Mouse (Mus musculus) limb, embryonic 15.5 days (tissue): Measurements from ENCODE around the gene Dmrtc1c2. TPM values are rescaled to one million over a fixed set of nuclear protein-coding genes. Genes with fewer than 3 reads are reported as not detected.
"Not testable (repeated sequence)": the region's sequence is repeated elsewhere in the genome, so short reads cannot be mapped to it uniquely, and the experiment has no call there.

Source experiments
- ATAC-seq: fragments of 200-750 bp; cut with Nextera tagmentation; 2 replicates; pipeline ENCODE4 v1.8.0; 2017; ENCODE audit warnings: low read depth, moderate TSS enrichment; ENCODE audit not compliant: insufficient number of reproducible peaks, low FRiP score, low TSS enrichment
- H3K27ac ChIP-seq: fragments of 300-500 bp; sonication (generic); 2 replicates; pipeline ENCODE4 v1.5.1; 2015; ENCODE audit warnings: moderate library complexity, mild to moderate bottlenecking, inconsistent platforms
- H3K27me3 ChIP-seq: fragments of 300-500 bp; sonication (generic); 2 replicates; pipeline ENCODE4 v1.6.1; 2015; ENCODE audit warnings: inconsistent platforms
- H3K36me3 ChIP-seq: fragments of 300-500 bp; sonication (generic); 2 replicates; pipeline ENCODE4 v1.6.1; 2015; ENCODE audit warnings: inconsistent platforms
- H3K4me1 ChIP-seq: fragments of 300-500 bp; sonication (generic); 2 replicates; pipeline ENCODE4 v1.6.1; 2015; ENCODE audit warnings: inconsistent platforms
- H3K4me2 ChIP-seq: fragments of 300-500 bp; sonication (generic); 2 replicates; pipeline ENCODE4 v1.6.1; 2015; ENCODE audit warnings: mild to moderate bottlenecking, inconsistent platforms
- H3K4me3 ChIP-seq: fragments of 300-500 bp; sonication (generic); 2 replicates; pipeline ENCODE4 v1.5.1; 2015; ENCODE audit warnings: mild to moderate bottlenecking, inconsistent platforms
- H3K9ac ChIP-seq: fragments of 300-500 bp; sonication (generic); 2 replicates; pipeline ENCODE4 v1.6.1; 2015; ENCODE audit warnings: inconsistent platforms
- H3K9me3 ChIP-seq: fragments of 300-500 bp; sonication (generic); 2 replicates; pipeline ENCODE4 v1.6.1; 2016; ENCODE audit warnings: inconsistent platforms
- WGBS: fragments of 180-500 bp; shearing (Covaris S2); methylation state at CpG from one replicate; pipeline ENCODE4 v1.1.7; 2015; 5-methylcytosine and 5-hydroxymethylcytosine counted together
- polyA plus RNA-seq: library from polyadenylated mRNA; unstranded; fragments of >200 nt; fragmentation: Nextera tagmentation; extraction: Ambion mirVana; gene quantifications from 2 replicates; pipeline ENCODE4 v1.2.1, GENCODE M21; 2015

Gene Dmrtc1c2
- not detected in 2 replicates for polyA plus RNA-seq

- ATAC-seq, H3K4me3 ChIP-seq, H3K27me3 ChIP-seq, H3K27ac ChIP-seq, H3K36me3 ChIP-seq, H3K4me2 ChIP-seq, H3K9ac ChIP-seq, H3K4me1 ChIP-seq, H3K9me3 ChIP-seq: not testable (repeated sequence)
- WGBS: 78% methylated on average over 5 of the region's 13 CpGs
These were observed at the start of gene Dmrtc1c2 for GRCm38 (mm10) chrX:102854516-102854915. Dmrtc1c2 (minus strand) TSS chrX:102854616.

- H3K27me3 ChIP-seq: no peaks in the 10 kb centered on the region
- H3K4me3 ChIP-seq: no peak within 1 kb of the TSS
- no peaks in the 10 kb centered on the region for H3K4me1 ChIP-seq
- no peak within 1 kb of the TSS for H3K9ac ChIP-seq
- WGBS: 89% methylated on average over 6 of the region's 6 CpGs
- ATAC-seq: no peak
- no peak within 1 kb of the TSS for H3K27ac ChIP-seq
- H3K36me3 ChIP-seq: no peaks in the 10 kb centered on the region
- H3K9me3 ChIP-seq: no peaks in the 10 kb centered on the region
- no peak within 1 kb of the TSS for H3K4me2 ChIP-seq
These were observed 13.5 kb upstream of the Dmrtc1c2 start, which contains the start of gene 1700031F05Rik for GRCm38 (mm10) chrX:102867871-102868270. 1700031F05Rik (minus strand) TSS chrX:102867971.

- no peak for ATAC-seq
- H3K4me3 ChIP-seq: no peak overlapping the region
- H3K27me3 ChIP-seq: no peaks in the 10 kb centered on the region
- H3K36me3 ChIP-seq: no peaks in the 10 kb centered on the region
- no peaks in the 10 kb centered on the region for H3K9me3 ChIP-seq
- no peak overlapping the region for H3K27ac ChIP-seq
- 70% methylated on average over 4 of the region's 4 CpGs for WGBS
- no peak overlapping the region for H3K4me2 ChIP-seq
- no peaks in the 10 kb centered on the region for H3K4me1 ChIP-seq
- H3K9ac ChIP-seq: no peak overlapping the region
These were observed 42.1 kb downstream of the Dmrtc1c2 start for GRCm38 (mm10) chrX:102812311-102812710.

- H3K4me1 ChIP-seq, H3K27me3 ChIP-seq, ATAC-seq, H3K9ac ChIP-seq, H3K36me3 ChIP-seq, H3K9me3 ChIP-seq, H3K4me3 ChIP-seq, H3K4me2 ChIP-seq, H3K27ac ChIP-seq: not testable (repeated sequence)
- WGBS: 93% methylated on average over 3 of the region's 14 CpGs
These were observed 51.8 kb downstream of the Dmrtc1c2 start, which contains the start of gene Dmrtc1c1 for GRCm38 (mm10) chrX:102802663-102803062. Dmrtc1c1 (plus strand) TSS chrX:102802963.

Other genes with a start within 250 kb of the Dmrtc1c2 start
- 8.5 and 9.4 TPM in 2 replicates for gene Phka1, start 210.4 kb downstream of the Dmrtc1c2 start, polyA plus RNA-seq
- gene Gm3880, start 167.6 kb downstream of the Dmrtc1c2 start, polyA plus RNA-seq: not detected in 2 replicates
- gene Gm9112, start 147.0 kb downstream of the Dmrtc1c2 start, polyA plus RNA-seq: not detected in 2 replicates
- gene Dmrtc1b, start 146.8 kb downstream of the Dmrtc1c2 start, polyA plus RNA-seq: not detected in 2 replicates
- gene Dmrtc1c1, start 51.7 kb downstream of the Dmrtc1c2 start, polyA plus RNA-seq: not detected in 2 replicates
- not detected in 2 replicates for gene 1700031F05Rik, start 13.4 kb upstream of the Dmrtc1c2 start, polyA plus RNA-seq
- 0.30 and 0.47 TPM in 2 replicates for gene Dmrtc1a, start 54.1 kb upstream of the Dmrtc1c2 start, polyA plus RNA-seq
- gene 1700011M02Rik, start 54.3 kb upstream of the Dmrtc1c2 start, polyA plus RNA-seq: not detected in 2 replicates
- not detected in 2 replicates for gene 1700018G05Rik, start 73.8 kb upstream of the Dmrtc1c2 start, polyA plus RNA-seq